Mouse (Mus musculus): ENCODE results near the gene Smim24. TPM values are rescaled to one million over a fixed set of nuclear protein-coding genes. Genes with fewer than 3 reads are reported as not detected.

The Smim24 gene
- polyA plus RNA-seq, 1 experiment from 2014 or later, result 1.8 TPM

GRCm38 (mm10) chr10:81434361-81435263, 41.8 kb downstream of the Smim24 start:
- peak overlapping the region; percentile 66; the same call in 1 of the 2 replicates for H3K27ac ChIP-seq (replicated peaks)
- no peaks in the 10 kb centered on the region for H3K27me3 ChIP-seq
- no peaks in the 10 kb centered on the region for H3K36me3 ChIP-seq
- WGBS, result 71% methylated on average over 15 of the region's 15 CpGs
- no peak overlapping the region for H3K4me3 ChIP-seq
- H3K4me1 ChIP-seq (replicated peaks), result peaks cover 36% of the 10 kb centered on the region
- H3K9ac ChIP-seq, result no peak overlapping the region
- no peak overlapping the region for H3K4me2 ChIP-seq
- no peak for ATAC-seq (ENCODE audit: low FRiP score, low read depth)
- no peaks in the 10 kb centered on the region for H3K9me3 ChIP-seq

DNA sequence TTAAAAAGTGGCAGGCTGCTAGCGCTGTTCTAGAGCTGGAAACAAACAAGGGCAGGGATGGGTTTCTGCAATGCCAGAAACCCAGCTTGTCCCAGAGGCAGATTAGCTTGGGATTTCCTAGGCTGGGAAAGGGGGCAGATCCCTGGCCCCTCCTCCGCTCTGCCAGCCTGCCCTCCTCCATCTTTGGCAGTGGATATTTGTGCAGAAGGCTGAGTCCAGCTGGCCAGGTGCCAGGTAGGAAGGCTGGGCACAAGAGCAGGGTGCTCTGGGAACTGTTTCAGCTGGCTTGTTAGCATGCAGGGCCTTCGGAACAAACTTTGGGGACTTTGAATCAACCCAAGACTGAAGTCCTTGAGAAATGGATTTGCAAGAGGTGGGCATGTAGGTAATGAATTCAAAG, 42.6 kb downstream of the Smim24 start:
- ATAC-seq (ENCODE audit: low FRiP score, low read depth), result no peak
- H3K4me3 ChIP-seq, result no peak overlapping the region
- 59% methylated on average over 3 of the region's 3 CpGs for WGBS
- H3K36me3 ChIP-seq, result no peaks in the 10 kb centered on the region
- no peak overlapping the region for H3K4me2 ChIP-seq
- H3K9ac ChIP-seq, result no peak overlapping the region
- H3K27ac ChIP-seq (replicated peaks), result peak overlapping the region; percentile 66; the same call in 1 of the 2 replicates
- H3K9me3 ChIP-seq, result no peaks in the 10 kb centered on the region
- peaks cover 33% of the 10 kb centered on the region for H3K4me1 ChIP-seq (replicated peaks)
- H3K27me3 ChIP-seq, result no peaks in the 10 kb centered on the region

DNA sequence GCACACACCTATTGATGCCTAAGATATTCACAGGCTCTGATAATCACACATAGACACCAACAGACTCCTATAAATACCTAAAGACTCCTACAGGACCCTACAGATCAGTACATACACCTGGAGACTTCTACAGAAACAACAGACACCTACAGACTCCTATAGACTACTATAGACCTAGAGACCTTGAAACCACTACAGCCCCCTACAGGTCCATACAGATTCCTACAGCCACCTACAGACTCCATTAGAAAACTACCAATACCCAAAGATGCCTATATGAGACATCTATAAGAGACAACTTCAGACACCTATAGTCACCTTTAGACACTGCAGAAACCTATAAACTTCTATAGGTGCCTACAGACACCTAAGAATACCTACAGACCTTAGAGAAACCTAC, 48.2 kb downstream of the Smim24 start:
- Histone ChIP-seq H3K27me3 (peaks cover 2% of the 10 kb centered on the region), H3K36me3 (no peaks in the 10 kb centered on the region), H3K4me2 (no peak overlapping the region), H3K4me3 (no peak overlapping the region), H3K27ac (replicated peaks) (no peak overlapping the region), H3K4me1 (replicated peaks) (no peaks in the 10 kb centered on the region), H3K9me3 (no peaks in the 10 kb centered on the region), H3K9ac (no peak overlapping the region)
- ATAC-seq (ENCODE audit: low FRiP score, low read depth), result no peak

Small RNA genes lying within 50 kb of the gene (microRNA-seq; reads per million reads assigned to microRNA genes)
- gene Mir1191b (1.1 reads per million), gene Mir6913 (not detected)

Other genes starting within 250 kb of the Smim24 start
- gene Pias4, start 225.1 kb upstream of the Smim24 start, polyA plus RNA-seq (2015; fragmentation: Nextera tagmentation; extraction: Ambion mirVana), result 52.2 and 61.2 TPM in 2 replicates
- 532 and 536 TPM in 2 replicates for gene Eef2, start 216.4 kb upstream of the Smim24 start, polyA plus RNA-seq (2015; fragmentation: Nextera tagmentation; extraction: Ambion mirVana)
- 69.7 and 70.1 TPM in 2 replicates for gene Dapk3, start 210.0 kb upstream of the Smim24 start, polyA plus RNA-seq (2015; fragmentation: Nextera tagmentation; extraction: Ambion mirVana)
- 0.13 and 0.31 TPM in 2 replicates for gene 4930442H23Rik, start 209.2 kb upstream of the Smim24 start, polyA plus RNA-seq (2015; fragmentation: Nextera tagmentation; extraction: Ambion mirVana)
- gene Nmrk2, start 191.0 kb upstream of the Smim24 start, polyA plus RNA-seq (2015; fragmentation: Nextera tagmentation; extraction: Ambion mirVana), result 0.10 TPM in 1 of 2 replicates, not detected in the other
- 80.6 and 85.5 TPM in 2 replicates for gene Atcay, start 162.2 kb upstream of the Smim24 start, polyA plus RNA-seq (2015; fragmentation: Nextera tagmentation; extraction: Ambion mirVana)
- 30.3 and 34.0 TPM in 2 replicates for gene Zfr2, start 159.9 kb upstream of the Smim24 start, polyA plus RNA-seq (2015; fragmentation: Nextera tagmentation; extraction: Ambion mirVana)
- 43.8 and 49.7 TPM in 2 replicates for gene Matk, start 140.1 kb upstream of the Smim24 start, polyA plus RNA-seq (2015; fragmentation: Nextera tagmentation; extraction: Ambion mirVana)
- 121 and 144 TPM in 2 replicates for gene Mrpl54, start 126.1 kb upstream of the Smim24 start, polyA plus RNA-seq (2015; fragmentation: Nextera tagmentation; extraction: Ambion mirVana)
- 38.3 and 38.6 TPM in 2 replicates for gene Apba3, start 126.1 kb upstream of the Smim24 start, polyA plus RNA-seq (2015; fragmentation: Nextera tagmentation; extraction: Ambion mirVana)
- 5.9 and 6.2 TPM in 2 replicates for gene Tjp3, start 101.5 kb upstream of the Smim24 start, polyA plus RNA-seq (2015; fragmentation: Nextera tagmentation; extraction: Ambion mirVana)
- gene Pip5k1c, start 100.1 kb upstream of the Smim24 start, polyA plus RNA-seq (2015; fragmentation: Nextera tagmentation; extraction: Ambion mirVana), result 130 and 151 TPM in 2 replicates
- gene Cactin, start 71.9 kb upstream of the Smim24 start, polyA plus RNA-seq (2015; fragmentation: Nextera tagmentation; extraction: Ambion mirVana), result 33.8 and 35.1 TPM in 2 replicates
- gene Tbxa2r, start 64.3 kb upstream of the Smim24 start, polyA plus RNA-seq (2015; fragmentation: Nextera tagmentation; extraction: Ambion mirVana), result 4.7 and 5.2 TPM in 2 replicates
- gene Gipc3, start 49.8 kb upstream of the Smim24 start, polyA plus RNA-seq (2015; fragmentation: Nextera tagmentation; extraction: Ambion mirVana), result not detected in 2 replicates
- 39.0 and 39.9 TPM in 2 replicates for gene Hmg20b, start 42.6 kb upstream of the Smim24 start, polyA plus RNA-seq (2015; fragmentation: Nextera tagmentation; extraction: Ambion mirVana)
- gene Mfsd12, start 35.6 kb upstream of the Smim24 start, polyA plus RNA-seq (2015; fragmentation: Nextera tagmentation; extraction: Ambion mirVana), result 21.0 and 21.1 TPM in 2 replicates
- 1.1 TPM in 2 replicates for gene 4930404N11Rik, start 27.2 kb upstream of the Smim24 start, polyA plus RNA-seq (2015; fragmentation: Nextera tagmentation; extraction: Ambion mirVana)
- 147 and 152 TPM in 2 replicates for gene Fzr1, start 14.5 kb upstream of the Smim24 start, polyA plus RNA-seq (2015; fragmentation: Nextera tagmentation; extraction: Ambion mirVana)
- 92.2 and 94.0 TPM in 2 replicates for gene Dohh, start 8.6 kb upstream of the Smim24 start, polyA plus RNA-seq (2015; fragmentation: Nextera tagmentation; extraction: Ambion mirVana)
- gene Gm48551, start 8.6 kb upstream of the Smim24 start, polyA plus RNA-seq (2015; fragmentation: Nextera tagmentation; extraction: Ambion mirVana), result 6.2 and 6.6 TPM in 2 replicates
- gene Gm48552, start 4.0 kb upstream of the Smim24 start, polyA plus RNA-seq (2015; fragmentation: Nextera tagmentation; extraction: Ambion mirVana), result 2.1 and 2.7 TPM in 2 replicates
- gene Nfic, start 62.6 kb downstream of the Smim24 start, polyA plus RNA-seq (2015; fragmentation: Nextera tagmentation; extraction: Ambion mirVana), result 26.6 and 28.0 TPM in 2 replicates
- gene Celf5, start 89.7 kb downstream of the Smim24 start, polyA plus RNA-seq (2015; fragmentation: Nextera tagmentation; extraction: Ambion mirVana), result 70.0 and 77.6 TPM in 2 replicates
- gene Ncln, start 103.3 kb downstream of the Smim24 start, polyA plus RNA-seq (2015; fragmentation: Nextera tagmentation; extraction: Ambion mirVana), result 66.5 and 72.7 TPM in 2 replicates
- gene S1pr4, start 107.1 kb downstream of the Smim24 start, polyA plus RNA-seq (2015; fragmentation: Nextera tagmentation; extraction: Ambion mirVana), result 0.83 and 0.86 TPM in 2 replicates
- 1.1 and 1.2 TPM in 2 replicates for gene Gna15, start 131.2 kb downstream of the Smim24 start, polyA plus RNA-seq (2015; fragmentation: Nextera tagmentation; extraction: Ambion mirVana)
- gene Gna11, start 152.1 kb downstream of the Smim24 start, polyA plus RNA-seq (2015; fragmentation: Nextera tagmentation; extraction: Ambion mirVana), result 94.3 and 109 TPM in 2 replicates
- gene Aes, start 166.4 kb downstream of the Smim24 start, polyA plus RNA-seq (2015; fragmentation: Nextera tagmentation; extraction: Ambion mirVana), result 820 and 884 TPM in 2 replicates
- gene Tle2, start 181.5 kb downstream of the Smim24 start, polyA plus RNA-seq (2015; fragmentation: Nextera tagmentation; extraction: Ambion mirVana), result 46.6 and 46.9 TPM in 2 replicates
- gene Tle6, start 208.0 kb downstream of the Smim24 start, polyA plus RNA-seq (2015; fragmentation: Nextera tagmentation; extraction: Ambion mirVana), result 8.7 and 9.8 TPM in 2 replicates
- 1.7 and 2.1 TPM in 2 replicates for gene BC025920, start 213.2 kb downstream of the Smim24 start, polyA plus RNA-seq (2015; fragmentation: Nextera tagmentation; extraction: Ambion mirVana)
- 49.0 and 49.1 TPM in 2 replicates for gene Sirt6, start 234.7 kb downstream of the Smim24 start, polyA plus RNA-seq (2015; fragmentation: Nextera tagmentation; extraction: Ambion mirVana)
- gene Ankrd24, start 235.5 kb downstream of the Smim24 start, polyA plus RNA-seq (2015; fragmentation: Nextera tagmentation; extraction: Ambion mirVana), result 19.4 and 23.6 TPM in 2 replicates

Data from hindbrain, embryonic 15.5 days (tissue).